Mouse (Mus musculus) liver, embryonic 15.5 days (tissue): ENCODE measurements around the gene Ten1. TPM values are rescaled to one million over a fixed set of nuclear protein-coding genes. Genes with fewer than 3 reads are reported as not detected.
A peak's percentile ranks its signal among the peaks of the same experiment; 100 is the strongest.

Source experiments
- ATAC-seq: fragments of 200-750 bp; cut with Nextera tagmentation; 2 replicates; pipeline ENCODE4 v1.8.0; 2017; ENCODE audit warnings: moderate number of reproducible peaks, mild to moderate bottlenecking, moderate library complexity; ENCODE audit not compliant: insufficient read depth
- H3K27ac ChIP-seq: fragments of 300-500 bp; sonication (generic); replicated peaks from 2 replicates; pipeline ENCODE4 v1.5.1; 2015; ENCODE audit warnings: mild to moderate bottlenecking, inconsistent platforms
- H3K27me3 ChIP-seq: fragments of 300-500 bp; sonication (generic); 2 replicates; pipeline ENCODE4 v1.6.1; 2015; ENCODE audit warnings: mild to moderate bottlenecking, inconsistent platforms
- H3K36me3 ChIP-seq: fragments of 300-500 bp; sonication (generic); replicated peaks from 2 replicates; pipeline ENCODE4 v1.6.1; 2015; ENCODE audit warnings: moderate library complexity, mild to moderate bottlenecking, inconsistent platforms
- H3K4me1 ChIP-seq: fragments of 300-500 bp; sonication (generic); replicated peaks from 2 replicates; pipeline ENCODE4 v1.6.1; 2015; ENCODE audit warnings: inconsistent platforms
- H3K4me2 ChIP-seq: fragments of 300-500 bp; sonication (generic); 2 replicates; pipeline ENCODE4 v1.6.1; 2015; ENCODE audit warnings: moderate library complexity, mild to moderate bottlenecking, inconsistent platforms
- H3K4me3 ChIP-seq: fragments of 300-500 bp; sonication (generic); replicated peaks from 2 replicates; pipeline ENCODE4 v1.5.1; 2015; ENCODE audit warnings: mild to moderate bottlenecking, inconsistent platforms
- H3K9ac ChIP-seq: fragments of 300-500 bp; sonication (generic); 2 replicates; pipeline ENCODE4 v1.6.1; 2015; ENCODE audit warnings: moderate library complexity, mild to moderate bottlenecking, inconsistent platforms
- H3K9me3 ChIP-seq: fragments of 300-500 bp; sonication (generic); replicated peaks from 2 replicates; pipeline ENCODE4 v1.6.1; 2016; ENCODE audit warnings: inconsistent platforms
- WGBS: fragments of 180-500 bp; shearing (Covaris S2); methylation state at CpG from one replicate; pipeline ENCODE4 v1.1.7; 2015; ENCODE audit warnings: mixed read lengths; ENCODE audit not compliant: insufficient replicate concordance; 5-methylcytosine and 5-hydroxymethylcytosine counted together
- polyA plus RNA-seq: library from polyadenylated mRNA; unstranded; fragments of >200 nt; fragmentation: Nextera tagmentation; extraction: Ambion mirVana; gene quantifications from 2 replicates; pipeline ENCODE4 v1.2.1, GENCODE M21; 2015

Gene Ten1
- polyA plus RNA-seq, 1 experiment from 2014 or later: 27.5 TPM

- Histone ChIP-seq H3K4me1 (peaks cover 53% of the 10 kb centered on the region), H3K4me2 (peak overlapping the region; percentile 86), H3K27me3 (no peaks in the 10 kb centered on the region), H3K9ac (no peak overlapping the region), H3K9me3 (no peaks in the 10 kb centered on the region), H3K36me3 (peaks cover 9% of the 10 kb centered on the region; the same call in 1 of the 2 replicates), H3K27ac (0 out of 2 replicates have a peak overlapping the region, but pooled peaks have one; percentile 3), H3K4me3 (peak overlapping the region; percentile 88)
- WGBS: 84% methylated on average over 18 of the region's 18 CpGs
- ATAC-seq: no peak
These were observed 1.6 kb upstream of the Ten1 start for GRCm38 (mm10) chr11:116196866-116197583.

DNA sequence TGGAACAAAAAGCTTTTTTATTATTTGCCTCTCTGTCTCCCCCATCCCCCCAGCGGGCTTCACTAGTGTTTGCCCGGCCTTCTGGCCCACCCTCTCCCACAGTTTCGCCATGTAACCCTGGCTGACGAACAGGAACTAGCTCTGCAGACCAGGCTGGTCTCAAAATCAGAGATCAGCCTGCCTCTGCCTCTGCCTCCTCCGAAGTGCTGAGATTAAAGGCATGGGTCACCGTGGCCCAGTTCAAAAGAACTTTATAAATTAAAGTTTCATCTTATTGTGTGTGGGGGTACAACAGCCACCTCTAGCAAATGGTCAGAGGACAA is 1.1 kb upstream of the Ten1 start:
- H3K27me3 ChIP-seq: no peaks in the 10 kb centered on the region
- H3K36me3 ChIP-seq: peaks cover 9% of the 10 kb centered on the region; the same call in 1 of the 2 replicates
- ATAC-seq: no peak
- no peaks in the 10 kb centered on the region for H3K9me3 ChIP-seq
- peak overlapping the region; percentile 86 for H3K4me2 ChIP-seq
- peaks cover 53% of the 10 kb centered on the region for H3K4me1 ChIP-seq
- H3K9ac ChIP-seq: no peak overlapping the region
- peak overlapping the region; percentile 88 for H3K4me3 ChIP-seq
- H3K27ac ChIP-seq: 0 out of 2 replicates have a peak overlapping the region, but pooled peaks have one; percentile 3
- WGBS: 80% methylated on average over 6 of the region's 6 CpGs

DNA sequence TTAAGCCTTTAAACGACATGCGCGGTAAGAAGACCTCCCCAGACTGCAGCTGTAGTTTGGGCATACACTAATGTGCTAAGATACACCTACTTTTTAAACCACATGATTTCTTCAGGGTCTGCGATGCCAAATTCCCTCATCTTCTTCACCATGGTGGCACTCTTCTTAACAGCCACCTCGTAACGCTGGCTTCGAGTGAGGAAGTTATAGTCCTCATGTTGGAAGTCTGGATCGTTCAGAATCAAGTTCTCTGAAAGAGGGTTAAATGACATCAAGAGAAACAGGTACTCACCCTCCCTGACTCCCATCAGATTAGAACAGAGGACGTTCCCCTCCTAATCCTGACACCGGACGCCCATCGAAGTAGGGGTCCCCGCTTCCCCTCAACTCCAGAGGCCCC is 523 bp upstream of the Ten1 start:
- WGBS: 19% methylated on average over 13 of the region's 13 CpGs
- H3K27ac ChIP-seq: peak overlapping the region; percentile 91
- peak; percentile 5; the same call in 1 of the 2 replicates for ATAC-seq
- H3K36me3 ChIP-seq: peaks cover 6% of the 10 kb centered on the region; the same call in 1 of the 2 replicates
- H3K4me1 ChIP-seq: peaks cover 53% of the 10 kb centered on the region
- no peaks in the 10 kb centered on the region for H3K9me3 ChIP-seq
- H3K4me2 ChIP-seq: peak overlapping the region; percentile 86
- H3K27me3 ChIP-seq: no peaks in the 10 kb centered on the region
- peak overlapping the region; percentile 88 for H3K4me3 ChIP-seq
- peak overlapping the region; percentile 83 for H3K9ac ChIP-seq

- no peaks in the 10 kb centered on the region for H3K9me3 ChIP-seq
- H3K27ac ChIP-seq: no peak overlapping the region
- WGBS: 72% methylated on average over 2 of the region's 2 CpGs
- no peak overlapping the region for H3K4me3 ChIP-seq
- peaks cover 15% of the 10 kb centered on the region for H3K36me3 ChIP-seq
- no peaks in the 10 kb centered on the region for H3K27me3 ChIP-seq
- no peak overlapping the region for H3K9ac ChIP-seq
- no peak overlapping the region for H3K4me2 ChIP-seq
- H3K4me1 ChIP-seq: peaks cover 37% of the 10 kb centered on the region
- no peak for ATAC-seq
These were observed 2.5 kb downstream of the Ten1 start for GRCm38 (mm10) chr11:116201151-116201550.

GRCm38 (mm10) chr11:116203150-116203549 is 4.5 kb downstream of the Ten1 start:
- Histone ChIP-seq H3K27ac (no peak overlapping the region), H3K4me1 (peaks cover 20% of the 10 kb centered on the region), H3K27me3 (no peaks in the 10 kb centered on the region), H3K4me2 (no peak overlapping the region), H3K36me3 (peaks cover 19% of the 10 kb centered on the region), H3K4me3 (no peak overlapping the region), H3K9ac (no peak overlapping the region), H3K9me3 (no peaks in the 10 kb centered on the region)
- WGBS: 79% methylated on average over 3 of the region's 3 CpGs
- ATAC-seq: no peak

DNA sequence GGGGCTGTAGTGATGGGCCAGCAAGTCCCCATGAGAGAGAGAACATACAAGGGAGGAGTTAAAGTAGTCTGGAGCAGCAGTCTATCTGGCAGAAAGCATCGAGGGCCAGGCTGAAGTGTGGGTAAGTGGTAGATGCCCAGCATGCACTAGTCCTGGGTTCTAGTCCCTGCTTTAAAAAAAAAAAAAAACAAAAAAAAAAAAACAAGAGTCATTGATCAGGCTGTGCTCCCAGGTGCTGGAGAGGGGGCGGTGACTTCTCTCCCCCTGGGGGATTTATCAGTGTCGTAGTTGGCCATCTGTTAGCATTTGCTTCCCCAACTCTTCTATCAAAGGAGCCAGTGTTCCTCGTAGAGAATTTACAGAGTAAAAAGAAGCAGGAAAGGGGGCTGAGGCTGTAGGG is 8.0 kb downstream of the Ten1 start:
- Histone ChIP-seq H3K27me3 (no peaks in the 10 kb centered on the region), H3K9ac (no peak overlapping the region), H3K4me3 (no peak overlapping the region), H3K4me2 (no peak overlapping the region), H3K27ac (no peak overlapping the region), H3K9me3 (no peaks in the 10 kb centered on the region), H3K36me3 (peaks cover 19% of the 10 kb centered on the region), H3K4me1 (peaks cover 12% of the 10 kb centered on the region; the same call in 1 of the 2 replicates)
- no peak for ATAC-seq
- 51% methylated on average over 4 of the region's 4 CpGs for WGBS

GRCm38 (mm10) chr11:116208660-116209059 is 10.0 kb downstream of the Ten1 start:
- 74% methylated on average over 3 of the region's 3 CpGs for WGBS
- no peak overlapping the region for H3K27ac ChIP-seq
- no peaks in the 10 kb centered on the region for H3K27me3 ChIP-seq
- H3K4me2 ChIP-seq: no peak overlapping the region
- H3K9me3 ChIP-seq: no peaks in the 10 kb centered on the region
- peaks cover 10% of the 10 kb centered on the region; the same call in 1 of the 2 replicates for H3K4me1 ChIP-seq
- no peak overlapping the region for H3K9ac ChIP-seq
- peaks cover 19% of the 10 kb centered on the region for H3K36me3 ChIP-seq
- no peak for ATAC-seq
- H3K4me3 ChIP-seq: no peak overlapping the region

DNA sequence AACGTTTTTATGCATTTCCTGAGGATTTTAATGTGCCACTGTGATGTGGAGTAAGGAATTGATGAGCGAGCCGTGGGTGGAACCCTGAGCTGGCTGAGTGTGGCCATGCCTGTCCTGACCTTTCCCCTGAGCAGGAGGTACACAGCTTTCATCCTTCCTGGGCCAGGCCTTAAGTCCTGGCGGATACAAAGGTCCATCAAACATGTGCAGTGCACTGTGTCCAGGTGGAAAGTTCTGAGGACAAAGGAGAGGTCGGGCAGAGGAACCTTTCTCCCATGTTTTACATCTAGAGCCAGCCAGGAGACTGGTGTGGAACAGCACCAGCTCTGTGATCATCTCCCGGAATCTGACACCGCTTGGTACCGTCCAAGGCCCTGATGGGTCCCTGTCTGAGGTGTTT is 10.6 kb downstream of the Ten1 start:
- no peak overlapping the region for H3K9ac ChIP-seq
- 69% methylated on average over 8 of the region's 8 CpGs for WGBS
- no peak overlapping the region for H3K27ac ChIP-seq
- peaks cover 19% of the 10 kb centered on the region for H3K36me3 ChIP-seq
- peaks cover 10% of the 10 kb centered on the region; the same call in 1 of the 2 replicates for H3K4me1 ChIP-seq
- ATAC-seq: no peak
- H3K4me2 ChIP-seq: no peak overlapping the region
- H3K27me3 ChIP-seq: no peaks in the 10 kb centered on the region
- H3K9me3 ChIP-seq: no peaks in the 10 kb centered on the region
- H3K4me3 ChIP-seq: no peak overlapping the region

- Histone ChIP-seq H3K27ac (no peak overlapping the region), H3K4me2 (no peak overlapping the region), H3K9ac (no peak overlapping the region), H3K9me3 (no peaks in the 10 kb centered on the region), H3K36me3 (peaks cover 9% of the 10 kb centered on the region; the same call in 1 of the 2 replicates), H3K4me3 (no peak overlapping the region), H3K4me1 (peaks cover 10% of the 10 kb centered on the region; the same call in 1 of the 2 replicates), H3K27me3 (no peaks in the 10 kb centered on the region)
- WGBS: 54% methylated on average over 5 of the region's 5 CpGs
- ATAC-seq: no peak
These were observed 12.0 kb downstream of the Ten1 start for GRCm38 (mm10) chr11:116210696-116211095.

- Histone ChIP-seq H3K4me1 (peaks cover 10% of the 10 kb centered on the region; the same call in 1 of the 2 replicates), H3K9me3 (no peaks in the 10 kb centered on the region), H3K27me3 (no peaks in the 10 kb centered on the region), H3K27ac (no peak overlapping the region), H3K4me2 (no peak overlapping the region), H3K36me3 (no peaks in the 10 kb centered on the region), H3K9ac (no peak overlapping the region), H3K4me3 (no peak overlapping the region)
- ATAC-seq: no peak
- 74% methylated on average over 6 of the region's 6 CpGs for WGBS
These were observed 14.2 kb downstream of the Ten1 start for GRCm38 (mm10) chr11:116212847-116213246.

DNA sequence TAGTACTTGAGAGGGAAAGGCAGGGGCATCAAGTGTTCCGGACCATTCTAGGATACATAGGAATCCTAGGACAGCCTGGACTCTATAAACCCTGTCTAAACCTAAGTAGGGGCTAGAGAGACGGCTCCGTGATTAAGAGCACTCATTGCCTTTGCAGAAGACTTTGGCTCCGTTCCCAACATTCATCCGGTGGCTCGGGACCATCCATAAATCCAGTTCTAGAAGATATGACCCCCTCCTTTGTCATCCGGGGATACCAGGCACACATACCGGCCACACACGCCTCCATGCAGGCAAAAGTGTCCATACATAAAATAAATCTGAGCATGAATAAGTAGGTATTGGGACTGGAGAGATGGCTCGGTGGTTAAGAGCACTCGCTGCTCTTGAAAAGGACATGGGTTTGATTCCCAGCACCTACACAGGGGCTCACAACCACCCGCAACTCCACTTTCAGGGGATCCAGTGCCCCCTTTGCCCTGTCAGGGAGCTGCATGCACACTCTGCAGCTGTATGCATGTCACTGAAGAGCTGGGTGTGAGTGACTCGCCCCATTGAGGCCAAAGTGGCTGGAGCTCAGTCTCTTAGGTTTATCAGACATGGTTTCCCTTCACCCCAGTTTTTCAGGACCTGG is 15.3 kb downstream of the Ten1 start:
- H3K4me1 ChIP-seq: peaks cover 20% of the 10 kb centered on the region
- H3K36me3 ChIP-seq: no peaks in the 10 kb centered on the region
- no peak for ATAC-seq
- no peak overlapping the region for H3K4me3 ChIP-seq
- H3K9ac ChIP-seq: no peak overlapping the region
- 78% methylated on average over 13 of the region's 13 CpGs for WGBS
- no peak overlapping the region for H3K27ac ChIP-seq
- no peaks in the 10 kb centered on the region for H3K9me3 ChIP-seq
- no peak overlapping the region for H3K4me2 ChIP-seq
- H3K27me3 ChIP-seq: no peaks in the 10 kb centered on the region
